Mouse (Mus musculus) cerebellum, adult 9-11 months (tissue): ENCODE measurements around the gene Zfp292.
A peak's percentile ranks its signal among the peaks of the same experiment; 100 is the strongest.
"Not testable (repeated sequence)": the region's sequence is repeated elsewhere in the genome, so short reads cannot be mapped to it uniquely, and the experiment has no call there.

Experiments used
- DNase-seq: peaks from one replicate; pipeline ENCODE4 v3.0.0; 2022

Gene Zfp292

GRCm38 (mm10) chr4:34882818-34883217 lies at the start of gene Zfp292:
TSS of gene Zfp292 (minus strand) at chr4:34882960.
- DNase-seq = peak; percentile 96

GRCm38 (mm10) chr4:34928386-34928785 lies 45.6 kb upstream of the Zfp292 start:
- DNase-seq = not testable (repeated sequence)

- DNase-seq = peak; percentile 47
Observed at GRCm38 (mm10) chr4:34922177-34922870, 39.6 kb upstream of the Zfp292 start.

- DNase-seq = no peak
Observed at GRCm38 (mm10) chr4:34917400-34917799, 34.6 kb upstream of the Zfp292 start.

- DNase-seq = no peak
Observed at GRCm38 (mm10) chr4:34912171-34912570, 29.4 kb upstream of the Zfp292 start.

- no peak for DNase-seq
Observed at GRCm38 (mm10) chr4:34911401-34911800, 28.6 kb upstream of the Zfp292 start.

- no peak for DNase-seq
Observed at GRCm38 (mm10) chr4:34908127-34908526, 25.4 kb upstream of the Zfp292 start.

- no peak for DNase-seq
Observed at GRCm38 (mm10) chr4:34907026-34907425, 24.3 kb upstream of the Zfp292 start.

- DNase-seq = no peak
Observed at GRCm38 (mm10) chr4:34906151-34906550, 23.4 kb upstream of the Zfp292 start.

- no peak for DNase-seq
Observed at GRCm38 (mm10) chr4:34905396-34905795, 22.6 kb upstream of the Zfp292 start.

- DNase-seq = not testable (repeated sequence)
Observed at GRCm38 (mm10) chr4:34901582-34901981, 18.8 kb upstream of the Zfp292 start.

GRCm38 (mm10) chr4:34901166-34901565 lies 18.4 kb upstream of the Zfp292 start:
- no peak for DNase-seq

GRCm38 (mm10) chr4:34900155-34900554 lies 17.4 kb upstream of the Zfp292 start:
- no peak for DNase-seq

GRCm38 (mm10) chr4:34899322-34899721 lies 16.6 kb upstream of the Zfp292 start:
- no peak for DNase-seq

GRCm38 (mm10) chr4:34898497-34898896 lies 15.7 kb upstream of the Zfp292 start:
- no peak for DNase-seq

- no peak for DNase-seq
Observed at GRCm38 (mm10) chr4:34893479-34893878, 10.7 kb upstream of the Zfp292 start, which contains the start of gene Cga. TSS of gene Cga (plus strand) at chr4:34893779.

- DNase-seq = no peak
Observed at GRCm38 (mm10) chr4:34889812-34890185, 7.0 kb upstream of the Zfp292 start.

- DNase-seq = no peak
Observed at GRCm38 (mm10) chr4:34889101-34889811, 6.5 kb upstream of the Zfp292 start.

GRCm38 (mm10) chr4:34887295-34887694 lies 4.5 kb upstream of the Zfp292 start:
- DNase-seq = no peak

- peak; percentile 78 for DNase-seq
Observed at GRCm38 (mm10) chr4:34886490-34887111, 3.8 kb upstream of the Zfp292 start.

- no peak for DNase-seq
Observed at GRCm38 (mm10) chr4:34885631-34886351, 3.0 kb upstream of the Zfp292 start.

- DNase-seq = no peak
Observed at GRCm38 (mm10) chr4:34883366-34884029, 738 bp upstream of the Zfp292 start.
